Mouse (Mus musculus): ENCODE measurements around the gene Derl2.

DNA sequence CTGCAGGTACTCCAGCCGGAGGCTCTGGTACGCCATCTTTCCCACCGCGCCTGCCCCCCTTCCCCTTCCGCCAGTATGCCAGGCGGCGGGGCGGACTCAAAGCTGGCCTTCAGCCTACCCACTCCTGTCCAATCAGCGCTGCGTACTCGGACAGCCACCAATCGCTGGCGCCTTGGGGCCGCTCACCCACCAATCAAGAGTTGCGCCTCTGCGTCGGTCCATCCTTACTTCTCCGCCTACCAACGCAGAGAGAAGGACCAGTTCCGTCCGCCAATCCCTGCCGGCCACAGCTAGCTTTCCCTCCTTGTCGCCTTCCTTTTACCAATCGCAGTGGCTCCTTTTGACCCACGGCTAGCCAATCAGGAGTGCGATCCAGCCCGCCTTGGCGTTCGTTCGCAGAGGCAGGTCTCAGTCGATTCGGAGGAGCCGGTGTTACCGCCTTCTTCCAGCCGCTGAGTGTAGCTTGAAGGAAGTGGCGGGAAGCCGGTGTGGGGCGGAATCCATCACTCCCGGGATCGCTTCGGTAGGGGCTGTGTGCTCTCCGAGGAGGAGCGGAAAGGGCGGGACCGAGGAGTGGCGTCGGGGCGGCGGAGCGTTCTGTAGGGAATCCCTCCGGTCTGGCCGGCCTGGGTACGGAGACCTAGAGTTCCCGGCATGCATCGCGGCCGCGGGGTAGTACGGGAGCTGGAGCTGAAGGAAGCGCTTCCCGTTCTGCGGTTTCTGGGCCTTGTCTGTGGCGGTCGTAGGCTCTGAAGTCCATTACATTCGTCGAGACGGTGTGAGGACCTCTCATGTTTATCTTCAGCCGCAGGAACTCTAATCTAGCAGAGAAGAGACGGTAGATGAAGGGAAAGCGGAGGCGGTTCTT is at the start of gene Derl2, which contains the start of gene Mis12:
- no peak for TF ChIP-seq CTCF (IDR thresholded peaks at IDR 0.05; ENCODE audit: low read depth)
- TF ChIP-seq EP300 (IDR thresholded peaks at IDR 0.05; ENCODE audit: low read depth), result peak; percentile 95

Measured in heart, postnatal 0 days (tissue).